10 mouse cellular contexts compared by ENCODE assay signal in the genomic region with DNA sequence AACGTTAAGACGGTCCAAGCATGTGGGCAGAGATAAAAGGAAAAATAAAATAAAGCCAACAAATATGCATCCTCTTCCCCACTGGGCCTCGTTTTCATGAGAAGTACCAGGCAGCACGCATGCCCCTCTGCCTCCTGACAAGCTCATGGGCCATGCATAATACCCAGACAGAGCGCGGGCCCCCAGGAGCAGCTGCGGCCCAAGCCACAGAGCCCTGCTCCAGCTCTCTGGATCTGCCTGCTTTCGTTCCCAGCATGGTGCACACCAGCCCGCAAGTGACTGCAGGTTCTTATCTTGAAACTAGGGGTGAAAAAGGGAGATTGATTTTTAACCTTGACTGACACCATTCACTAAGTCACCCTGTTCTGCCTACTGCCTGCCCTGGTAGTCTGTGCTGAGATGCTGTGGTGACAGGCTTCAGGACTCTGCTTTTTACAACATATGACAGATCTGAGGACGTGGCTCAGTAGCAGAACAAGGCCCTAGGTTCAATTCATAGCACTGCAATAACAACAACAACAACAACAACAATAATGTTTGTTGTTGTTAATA.
A peak's percentile ranks its signal among the peaks of the same experiment; 100 is the strongest.
DNase-seq lines count a peak whose midpoint lies in the region; ATAC-seq and TF ChIP-seq lines count a peak whose summit lies in the region.
"Had no signal": no experiment of that assay in that cellular context is flagged by ENCODE, and none has a peak within 500 bp of the region (broad histone marks: within the 10 kb centered on the region; RNA-seq: fewer than 3 reads in every experiment).

No protein-coding gene starts in this region.

- no peak overlapping the region for H3K4me2 ChIP-seq in hindbrain, embryonic 15.5 days
- no peak overlapping the region for H3K4me2 ChIP-seq in midbrain, embryonic 15.5 days

- no peak for TF ChIP-seq CTCF in gastrocnemius, adult 2 months (IDR thresholded peaks at IDR 0.05)

- no peak overlapping the region for H3K9ac ChIP-seq in hindbrain, embryonic 15.5 days
- no peak overlapping the region for H3K9ac ChIP-seq in midbrain, embryonic 15.5 days

- H3K36me3 ChIP-seq in embryonic facial prominence, embryonic 10.5 days (replicated peaks): no peaks in the 10 kb centered on the region
- H3K36me3 ChIP-seq in hindbrain, embryonic 15.5 days: no peaks in the 10 kb centered on the region
- H3K36me3 ChIP-seq in midbrain, embryonic 15.5 days (replicated peaks): no peaks in the 10 kb centered on the region

- intact Hi-C loops in gastrocnemius, adult 2 months (cut with DNase I): no loop called here

- no peaks in the 10 kb centered on the region for H3K27me3 ChIP-seq in embryonic facial prominence, embryonic 10.5 days (replicated peaks; ENCODE audit: low read depth, poor library complexity, severe bottlenecking)
- no peaks in the 10 kb centered on the region for H3K27me3 ChIP-seq in hindbrain, embryonic 15.5 days
- no peaks in the 10 kb centered on the region for H3K27me3 ChIP-seq in midbrain, embryonic 15.5 days (replicated peaks)

- no peak for DNase-seq in gastrocnemius, adult 2 months
- no peak for DNase-seq in gastrocnemius, adult 18-20 months (ENCODE audit: low spot score)
- DNase-seq in embryonic facial prominence, embryonic 10.5 days (ENCODE audit: low spot score): peak; percentile 25
- no peak for DNase-seq in gastrocnemius, adult 8-10 months (ENCODE audit: low spot score in 2 of 2)
- no peak for DNase-seq in cerebellum, adult 9-11 months
- DNase-seq: cerebellum, postnatal 36 days had no signal

- no peaks in the 10 kb centered on the region for H3K9me3 ChIP-seq in embryonic facial prominence, embryonic 10.5 days
- no peaks in the 10 kb centered on the region for H3K9me3 ChIP-seq in hindbrain, embryonic 15.5 days
- H3K9me3 ChIP-seq in midbrain, embryonic 15.5 days: no peaks in the 10 kb centered on the region

- 47% methylated on average over 10 of the region's 10 CpGs for WGBS in embryonic facial prominence, embryonic 10.5 days
- WGBS in hindbrain, embryonic 15.5 days: 14% methylated on average over 10 of the region's 10 CpGs
- 14% methylated on average over 10 of the region's 10 CpGs for WGBS in midbrain, embryonic 15.5 days

- H3K4me3 ChIP-seq in gastrocnemius, adult 2 months: no peak overlapping the region
- H3K4me3 ChIP-seq in embryonic facial prominence, embryonic 10.5 days: no peak overlapping the region
- no peak overlapping the region for H3K4me3 ChIP-seq in hindbrain, embryonic 15.5 days
- no peak overlapping the region for H3K4me3 ChIP-seq in midbrain, embryonic 15.5 days

- 0 out of 2 replicates have a peak, but pooled peaks have one; percentile 46 for ATAC-seq in hindbrain, embryonic 15.5 days (ENCODE audit: low FRiP score, low read depth)
- peak; percentile 59 for ATAC-seq in midbrain, embryonic 15.5 days (replicated peaks)
- no peak for ATAC-seq in activated CD4-positive, CD25-positive, alpha-beta regulatory T cell, adult 4 months
- ATAC-seq: Patski had no signal

- H3K4me1 ChIP-seq in embryonic facial prominence, embryonic 10.5 days: peaks cover 51% of the 10 kb centered on the region
- H3K4me1 ChIP-seq in hindbrain, embryonic 15.5 days (replicated peaks): peaks cover 42% of the 10 kb centered on the region
- H3K4me1 ChIP-seq in midbrain, embryonic 15.5 days: peaks cover 24% of the 10 kb centered on the region

- H3K27ac ChIP-seq in gastrocnemius, adult 2 months: peak overlapping the region; percentile 75
- peak overlapping the region; percentile 60 for H3K27ac ChIP-seq in embryonic facial prominence, embryonic 10.5 days (replicated peaks)
- H3K27ac ChIP-seq in hindbrain, embryonic 15.5 days (replicated peaks): 0 out of 2 replicates have a peak overlapping the region, but pooled peaks have one; percentile 15
- peak overlapping the region; percentile 41; the same call in 1 of the 2 replicates for H3K27ac ChIP-seq in midbrain, embryonic 15.5 days

Comparison
In these comparisons a context has a peak if more than half of its experiments do, and no peak if none do; other contexts are left out.
1. H3K27ac ChIP-seq: peak in every context shown above with its lines; median percentile 75 in gastrocnemius, adult 2 months; 60 in embryonic facial prominence, embryonic 10.5 days; 41 in midbrain, embryonic 15.5 days; 15 in hindbrain, embryonic 15.5 days.